Mouse (Mus musculus) right cerebral cortex, adult 18-20 months (tissue): ENCODE data around the gene Polr2m.
A peak's percentile ranks its signal among the peaks of the same experiment; 100 is the strongest.

Source experiments
- DNase-seq: peaks from one replicate; pipeline ENCODE4 v3.0.0; 2022; ENCODE audit warnings: mixed read lengths

Polr2m gene

DNA sequence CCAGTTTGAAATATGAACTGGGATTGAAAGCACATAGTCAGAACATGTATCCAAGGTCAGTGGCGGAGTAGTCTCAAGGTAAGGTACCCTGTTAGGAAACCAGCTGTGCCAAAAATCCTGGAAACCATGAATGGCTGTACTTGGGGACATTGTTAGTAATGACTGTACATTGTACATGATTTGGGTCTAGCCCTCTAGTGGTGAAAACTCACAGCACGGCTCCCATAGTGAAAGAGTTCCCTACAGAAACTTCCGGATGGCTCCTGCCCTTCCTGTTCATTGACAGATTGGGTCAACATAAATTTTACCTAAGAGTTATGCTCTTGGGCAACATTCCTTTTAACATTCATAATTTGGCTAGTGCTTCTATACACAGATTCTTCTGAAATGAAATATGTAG lies 19.6 kb downstream of the Polr2m start:
- no peak for DNase-seq

GRCm38 (mm10) chr9:71463072-71463667 lies 22.6 kb downstream of the Polr2m start:
- DNase-seq = no peak

GRCm38 (mm10) chr9:71456738-71457137 lies 29.0 kb downstream of the Polr2m start:
- no peak for DNase-seq

- no peak for DNase-seq
Observed at GRCm38 (mm10) chr9:71453917-71454316, 31.8 kb downstream of the Polr2m start.

GRCm38 (mm10) chr9:71453352-71453751 lies 32.4 kb downstream of the Polr2m start:
- DNase-seq = no peak

- DNase-seq = no peak
Observed at GRCm38 (mm10) chr9:71450626-71451025, 35.1 kb downstream of the Polr2m start.

GRCm38 (mm10) chr9:71447573-71447972 lies 38.2 kb downstream of the Polr2m start:
- peak; percentile 49 for DNase-seq

GRCm38 (mm10) chr9:71445308-71445707 lies 40.4 kb downstream of the Polr2m start:
- no peak for DNase-seq

DNA sequence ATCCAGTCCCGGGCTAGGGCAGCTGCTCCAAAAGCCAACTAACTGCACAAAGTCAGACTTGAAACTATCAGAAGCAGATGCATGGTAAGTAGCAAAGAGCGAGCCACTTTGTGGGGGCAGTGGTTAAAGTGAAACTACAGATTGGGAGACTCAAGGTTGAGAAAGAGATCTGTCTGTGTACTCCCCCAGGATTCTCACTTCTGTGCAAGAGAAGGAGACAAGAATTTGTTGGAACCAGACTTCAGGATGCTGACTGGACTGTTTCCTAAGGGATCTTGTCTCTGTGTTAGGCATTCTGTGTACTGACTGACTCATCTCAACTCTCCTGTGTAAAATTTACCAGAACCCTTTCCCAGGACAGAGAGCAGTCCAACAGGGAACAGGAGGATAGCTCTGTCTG lies 47.6 kb downstream of the Polr2m start:
- DNase-seq = peak; percentile 34
